Mouse (Mus musculus) ES-Bruce4 (cell line): ENCODE data around the gene Strip1.

ENCODE experiments used
- CTCF ChIP-seq: IDR thresholded peaks from one replicate; pipeline ENCODE4 v1.8.1; 2011; ENCODE audit warnings: low read depth, low read length
- EP300 ChIP-seq: IDR thresholded peaks from 2 replicates; pipeline ENCODE4 v1.6.1; 2011; ENCODE audit warnings: low read depth, low read length; ENCODE audit not compliant: insufficient read depth
- POLR2A ChIP-seq: IDR thresholded peaks from one replicate; pipeline ENCODE4 v1.8.1; 2011; ENCODE audit warnings: low read length; ENCODE audit not compliant: insufficient read depth

DNA sequence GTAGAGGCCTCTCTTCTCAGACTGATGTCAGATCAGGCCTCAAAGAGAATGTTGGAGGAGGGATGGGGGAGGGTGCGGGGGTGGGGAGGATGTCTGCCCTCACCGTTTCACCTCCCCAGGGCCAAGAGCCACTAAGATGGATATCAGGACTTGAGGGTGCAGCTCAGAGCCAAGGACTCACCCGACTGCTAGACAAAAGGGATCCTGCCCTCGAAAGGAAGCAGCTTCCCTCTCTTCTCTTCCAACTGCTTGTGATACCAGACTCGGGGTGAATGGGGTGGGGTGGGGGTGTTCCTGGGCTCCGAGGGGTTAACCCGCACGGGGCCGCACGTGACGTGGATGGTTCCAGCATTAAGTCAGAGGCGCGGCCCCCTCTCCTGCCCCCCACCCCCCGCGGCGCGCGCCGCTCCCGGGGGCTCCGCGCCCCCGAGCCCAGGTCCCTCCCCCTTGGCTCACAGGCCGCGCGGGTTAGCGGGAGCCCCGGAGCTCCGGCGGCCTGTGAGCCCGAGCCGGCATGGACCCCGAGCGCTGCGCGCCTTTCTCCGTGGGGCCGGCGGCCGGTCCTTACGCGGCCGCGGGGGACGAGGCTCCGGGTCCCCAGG is 36.7 kb downstream of the Strip1 start, which contains the start of gene Alx3:
- TF ChIP-seq CTCF = no peak
- TF ChIP-seq POLR2A = no peak
- TF ChIP-seq EP300 = no peak
